Mouse (Mus musculus): ENCODE results near the gene Tuba3a. TPM values are rescaled to one million over a fixed set of nuclear protein-coding genes. Genes with fewer than 3 reads are reported as not detected.

Gene Tuba3a
- polyA plus RNA-seq, 1 experiment from 2014 or later: not detected

DNA sequence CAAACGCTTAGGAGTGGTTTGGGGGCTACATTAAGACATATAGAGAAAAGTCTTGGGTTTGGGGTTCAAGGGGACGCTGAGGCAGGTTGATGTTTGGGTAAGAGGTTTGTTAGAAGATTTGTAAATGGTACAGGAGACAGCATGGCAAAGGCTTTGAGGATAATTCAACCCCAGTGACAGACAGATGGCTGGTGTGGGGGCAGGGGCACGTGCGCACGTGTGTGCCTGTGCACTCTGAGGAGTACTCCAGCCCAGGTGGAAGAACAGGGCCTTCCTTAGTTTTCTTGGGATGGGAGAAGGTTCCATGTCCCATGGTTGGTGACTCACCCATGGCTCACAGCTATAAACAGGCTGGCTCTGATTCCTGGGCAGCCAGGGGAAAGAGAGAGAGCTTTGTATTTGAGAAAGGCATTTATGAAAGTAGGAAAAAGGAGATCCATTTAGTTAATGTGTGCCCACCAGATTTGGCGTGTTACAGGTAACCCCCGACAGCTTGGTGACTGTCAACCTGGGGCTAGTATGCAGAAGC, 30.3 kb downstream of the Tuba3a start:
- 86% methylated on average over 7 of the region's 7 CpGs for WGBS
- H3K4me3 ChIP-seq: no peak overlapping the region
- no peaks in the 10 kb centered on the region for H3K36me3 ChIP-seq (replicated peaks)
- H3K4me1 ChIP-seq: no peaks in the 10 kb centered on the region
- no peak overlapping the region for H3K9ac ChIP-seq
- no peak overlapping the region for H3K27ac ChIP-seq
- H3K9me3 ChIP-seq: no peaks in the 10 kb centered on the region
- H3K4me2 ChIP-seq: no peak overlapping the region
- no peak for ATAC-seq (replicated peaks)
- no peaks in the 10 kb centered on the region for H3K27me3 ChIP-seq (replicated peaks)

DNA sequence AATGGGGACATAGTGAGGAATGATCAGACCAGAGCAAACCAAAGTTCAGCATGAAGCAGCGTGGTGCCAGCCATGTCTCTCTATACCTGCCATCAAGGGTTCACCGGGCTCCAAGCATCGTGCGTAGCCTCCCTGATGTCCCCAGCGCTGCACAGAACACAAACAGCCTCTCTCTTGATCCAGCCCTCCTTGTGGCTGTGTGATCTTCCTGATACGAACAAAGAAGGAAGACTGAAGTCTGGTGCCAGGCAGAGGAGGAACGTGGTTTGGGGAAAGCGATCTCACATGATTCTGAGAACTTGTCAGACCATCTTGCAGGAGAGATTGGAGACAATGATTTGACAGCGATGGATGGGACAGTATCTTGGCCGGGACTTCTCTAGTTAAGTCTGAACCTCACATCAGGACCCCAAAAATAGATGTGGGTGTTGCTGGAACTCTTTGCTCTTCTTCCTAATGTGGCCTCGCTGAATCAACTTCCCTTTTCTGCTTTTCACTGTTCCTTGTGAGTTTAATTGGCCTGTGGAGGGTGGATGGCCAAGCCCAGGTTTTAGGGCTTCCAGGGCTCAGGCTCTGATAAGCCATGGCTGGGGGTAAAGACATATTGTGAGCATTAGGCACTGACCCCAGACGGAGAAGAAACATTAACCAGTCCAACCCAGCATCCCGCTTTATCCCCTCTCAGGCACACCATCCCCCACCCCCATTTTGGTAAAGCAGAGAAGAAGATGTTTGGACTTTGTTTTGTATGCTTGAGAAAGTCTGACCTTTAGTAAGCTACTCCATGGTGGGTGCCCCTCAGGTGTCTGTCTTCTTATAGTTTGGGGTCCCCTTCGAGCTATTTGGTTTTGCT, 31.8 kb downstream of the Tuba3a start:
- H3K27ac ChIP-seq: no peak overlapping the region
- no peaks in the 10 kb centered on the region for H3K4me1 ChIP-seq
- no peak overlapping the region for H3K4me2 ChIP-seq
- H3K9ac ChIP-seq: no peak overlapping the region
- ATAC-seq (replicated peaks): no peak
- no peaks in the 10 kb centered on the region for H3K36me3 ChIP-seq (replicated peaks)
- WGBS: 82% methylated on average over 14 of the region's 14 CpGs
- no peaks in the 10 kb centered on the region for H3K27me3 ChIP-seq (replicated peaks)
- no peak overlapping the region for H3K4me3 ChIP-seq
- no peaks in the 10 kb centered on the region for H3K9me3 ChIP-seq

DNA sequence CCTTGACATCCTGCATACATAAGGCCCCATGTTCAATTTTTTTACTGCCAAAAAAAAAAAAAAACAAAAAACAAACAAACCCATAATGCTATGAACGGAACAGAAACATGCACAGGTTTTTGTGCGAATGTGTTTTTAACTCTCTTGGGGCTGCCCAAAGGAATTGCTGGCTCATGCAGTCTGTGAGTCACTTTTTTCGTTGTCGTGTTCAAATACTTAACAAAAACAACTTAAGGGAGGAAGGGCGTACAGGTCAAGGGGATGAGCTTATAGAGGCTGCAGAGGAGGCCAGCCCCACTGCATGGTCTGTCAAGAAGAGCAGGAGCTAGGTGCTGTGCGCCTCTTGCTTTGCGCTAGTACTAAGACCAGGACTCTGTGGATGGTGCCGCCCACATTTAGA, 33.1 kb downstream of the Tuba3a start:
- H3K4me1 ChIP-seq: no peaks in the 10 kb centered on the region

DNA sequence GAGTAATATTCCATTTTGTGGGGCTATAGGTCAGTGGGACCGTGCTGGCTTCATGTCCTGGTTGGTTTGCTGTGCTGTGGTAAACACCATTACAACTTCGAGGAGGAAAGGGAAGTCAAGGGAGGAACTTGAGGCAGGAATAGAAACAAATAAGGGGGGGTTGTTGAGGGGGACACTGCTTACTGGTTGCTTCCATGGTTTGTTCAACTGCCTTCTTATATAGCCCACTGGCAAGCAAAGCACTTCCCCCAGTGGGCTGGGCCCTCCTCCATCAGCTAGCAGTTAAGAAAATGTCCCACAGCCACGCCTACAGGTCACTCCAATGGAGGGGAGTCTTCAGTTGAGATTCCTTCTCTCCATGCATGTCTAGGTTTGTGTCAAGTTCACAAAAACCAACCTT, 33.6 kb downstream of the Tuba3a start:
- no peaks in the 10 kb centered on the region for H3K4me1 ChIP-seq

More for the DNA sequence above, 33.1 kb downstream of the Tuba3a start:
- Histone ChIP-seq H3K27ac (no peak overlapping the region), H3K4me3 (no peak overlapping the region), H3K27me3 (replicated peaks) (no peaks in the 10 kb centered on the region), H3K36me3 (replicated peaks) (no peaks in the 10 kb centered on the region), H3K9me3 (no peaks in the 10 kb centered on the region), H3K4me2 (no peak overlapping the region), H3K9ac (no peak overlapping the region)
- ATAC-seq (replicated peaks): no peak
- 92% methylated on average over 8 of the region's 8 CpGs for WGBS

DNA sequence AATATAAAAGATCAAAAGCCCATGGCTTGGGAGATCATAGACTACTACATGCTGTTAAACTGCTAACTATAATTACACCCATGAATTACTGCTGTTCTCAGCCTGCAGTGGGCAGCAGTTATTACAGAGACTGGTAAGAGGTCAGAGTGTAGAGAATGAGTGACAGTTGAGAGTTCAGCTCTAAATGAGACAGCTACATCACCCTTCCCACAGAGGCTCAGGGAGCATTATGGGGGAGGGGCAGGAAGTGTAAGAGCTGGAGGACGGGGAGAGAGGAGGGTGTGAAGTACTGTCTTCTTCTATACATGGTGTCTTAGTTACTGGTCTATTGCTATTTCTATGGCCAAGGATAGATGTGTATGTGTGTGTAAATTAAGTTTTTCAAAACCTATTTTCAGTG, 41.3 kb downstream of the Tuba3a start:
- Histone ChIP-seq H3K9ac (no peak overlapping the region), H3K36me3 (replicated peaks) (no peaks in the 10 kb centered on the region), H3K27me3 (replicated peaks) (no peaks in the 10 kb centered on the region), H3K9me3 (no peaks in the 10 kb centered on the region), H3K27ac (no peak overlapping the region), H3K4me1 (no peaks in the 10 kb centered on the region), H3K4me3 (no peak overlapping the region), H3K4me2 (no peak overlapping the region)
- WGBS: 36% methylated on average over 1 of the region's 1 CpGs
- ATAC-seq (replicated peaks): no peak

More for the DNA sequence above, 33.6 kb downstream of the Tuba3a start:
- Histone ChIP-seq H3K27ac (no peak overlapping the region), H3K9ac (no peak overlapping the region), H3K4me2 (no peak overlapping the region), H3K36me3 (replicated peaks) (no peaks in the 10 kb centered on the region), H3K27me3 (replicated peaks) (no peaks in the 10 kb centered on the region), H3K4me3 (no peak overlapping the region), H3K9me3 (no peaks in the 10 kb centered on the region)
- 80% methylated on average over 3 of the region's 3 CpGs for WGBS
- no peak for ATAC-seq (replicated peaks)

DNA sequence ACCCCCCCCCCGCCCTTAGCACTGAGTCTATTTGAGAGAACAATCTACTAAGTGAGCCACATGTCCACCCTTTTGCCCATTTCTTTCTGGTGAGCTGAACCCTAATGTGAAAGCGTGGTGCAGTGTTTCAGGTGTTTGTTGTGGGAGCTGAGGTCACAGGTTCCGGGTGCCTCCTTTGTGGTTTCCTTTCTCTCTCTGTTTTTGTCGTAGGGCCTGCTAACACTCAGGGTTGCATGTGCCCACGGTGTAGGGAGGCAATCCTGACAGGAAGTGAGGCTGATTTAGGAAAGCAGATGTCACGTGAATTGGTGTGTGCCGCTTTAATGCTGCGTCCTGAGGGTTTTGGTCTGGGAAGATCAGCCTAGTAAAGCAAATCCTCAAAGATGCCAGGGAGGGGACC, 44.3 kb downstream of the Tuba3a start:
- no peaks in the 10 kb centered on the region for H3K9me3 ChIP-seq
- ATAC-seq (replicated peaks): no peak
- no peaks in the 10 kb centered on the region for H3K27me3 ChIP-seq (replicated peaks)
- no peak overlapping the region for H3K27ac ChIP-seq
- no peaks in the 10 kb centered on the region for H3K4me1 ChIP-seq
- no peak overlapping the region for H3K4me2 ChIP-seq
- WGBS: 87% methylated on average over 8 of the region's 8 CpGs
- no peaks in the 10 kb centered on the region for H3K36me3 ChIP-seq (replicated peaks)
- H3K9ac ChIP-seq: no peak overlapping the region
- H3K4me3 ChIP-seq: no peak overlapping the region

DNA sequence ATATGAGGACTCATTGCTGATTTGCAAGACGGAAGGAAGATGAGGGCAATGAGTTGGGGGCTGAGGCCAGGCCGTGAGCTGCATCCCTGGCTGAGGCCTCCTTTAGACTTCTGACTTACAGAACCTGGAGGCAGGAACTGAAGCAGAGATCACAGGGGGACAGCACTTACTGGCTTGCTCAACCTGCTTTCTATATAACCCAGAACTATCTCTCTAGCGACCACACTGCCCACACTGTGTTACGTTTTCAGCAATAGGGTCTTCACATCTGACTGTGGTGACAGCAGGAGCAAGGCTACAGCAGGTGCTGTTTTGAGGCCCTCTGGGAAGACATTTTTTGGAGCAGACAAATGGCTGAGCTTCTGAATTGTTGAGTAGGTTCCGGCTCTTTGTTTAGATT, 45.2 kb downstream of the Tuba3a start:
- Histone ChIP-seq H3K27ac (no peak overlapping the region), H3K4me3 (no peak overlapping the region), H3K27me3 (replicated peaks) (no peaks in the 10 kb centered on the region), H3K9ac (no peak overlapping the region), H3K4me2 (no peak overlapping the region), H3K9me3 (no peaks in the 10 kb centered on the region), H3K4me1 (no peaks in the 10 kb centered on the region), H3K36me3 (replicated peaks) (no peaks in the 10 kb centered on the region)
- ATAC-seq (replicated peaks): no peak
- 86% methylated on average over 5 of the region's 5 CpGs for WGBS

DNA sequence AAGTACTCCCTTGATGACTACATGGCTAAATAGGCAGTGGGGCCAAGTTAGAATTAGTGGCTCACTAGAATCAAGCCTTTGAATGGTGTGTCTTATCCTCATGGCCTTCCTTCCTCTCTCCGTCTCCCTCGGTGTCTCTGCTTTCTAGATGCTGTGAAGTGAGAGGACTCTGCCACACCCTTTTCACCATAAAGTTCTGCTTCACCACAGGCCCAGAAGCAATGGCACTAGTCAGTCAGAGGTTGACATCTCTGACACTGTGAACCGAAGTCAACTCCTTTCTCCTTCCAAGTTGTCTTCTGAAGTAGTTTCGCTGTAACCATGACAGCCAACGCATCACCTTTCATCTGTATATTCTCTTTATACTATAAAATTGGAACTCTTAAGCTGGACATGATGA, 46.3 kb downstream of the Tuba3a start:
- ATAC-seq (replicated peaks): no peak
- H3K9ac ChIP-seq: no peak overlapping the region
- no peaks in the 10 kb centered on the region for H3K9me3 ChIP-seq
- H3K4me3 ChIP-seq: no peak overlapping the region
- H3K27me3 ChIP-seq (replicated peaks): no peaks in the 10 kb centered on the region
- no peak overlapping the region for H3K27ac ChIP-seq
- no peaks in the 10 kb centered on the region for H3K36me3 ChIP-seq (replicated peaks)
- H3K4me1 ChIP-seq: no peaks in the 10 kb centered on the region
- 89% methylated on average over 5 of the region's 5 CpGs for WGBS
- H3K4me2 ChIP-seq: no peak overlapping the region

DNA sequence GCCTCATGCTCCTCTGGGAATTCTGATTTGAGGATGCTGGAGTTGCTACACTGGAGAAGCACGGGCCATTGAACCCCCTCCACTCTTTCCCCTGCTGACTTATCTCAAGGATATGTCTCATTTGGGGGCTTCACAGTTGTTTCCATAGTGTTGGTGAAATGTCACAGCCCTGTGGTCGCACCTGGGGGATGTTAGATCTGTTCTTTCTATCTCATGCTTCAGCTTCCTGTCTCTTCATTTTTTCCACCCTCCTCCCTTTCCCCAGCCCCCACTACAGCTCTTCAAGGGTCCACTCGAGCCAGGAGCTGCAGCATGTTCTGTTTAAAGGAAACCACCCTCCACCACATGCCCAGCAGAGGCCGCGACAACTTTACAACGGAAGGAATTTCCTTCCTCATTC, 47.4 kb downstream of the Tuba3a start:
- H3K9ac ChIP-seq: no peak overlapping the region
- H3K9me3 ChIP-seq: no peaks in the 10 kb centered on the region
- H3K27me3 ChIP-seq (replicated peaks): no peaks in the 10 kb centered on the region
- no peaks in the 10 kb centered on the region for H3K4me1 ChIP-seq
- 77% methylated on average over 6 of the region's 6 CpGs for WGBS
- H3K4me2 ChIP-seq: no peak overlapping the region
- no peak overlapping the region for H3K27ac ChIP-seq
- no peaks in the 10 kb centered on the region for H3K36me3 ChIP-seq (replicated peaks)
- H3K4me3 ChIP-seq: no peak overlapping the region
- no peak for ATAC-seq (replicated peaks)

DNA sequence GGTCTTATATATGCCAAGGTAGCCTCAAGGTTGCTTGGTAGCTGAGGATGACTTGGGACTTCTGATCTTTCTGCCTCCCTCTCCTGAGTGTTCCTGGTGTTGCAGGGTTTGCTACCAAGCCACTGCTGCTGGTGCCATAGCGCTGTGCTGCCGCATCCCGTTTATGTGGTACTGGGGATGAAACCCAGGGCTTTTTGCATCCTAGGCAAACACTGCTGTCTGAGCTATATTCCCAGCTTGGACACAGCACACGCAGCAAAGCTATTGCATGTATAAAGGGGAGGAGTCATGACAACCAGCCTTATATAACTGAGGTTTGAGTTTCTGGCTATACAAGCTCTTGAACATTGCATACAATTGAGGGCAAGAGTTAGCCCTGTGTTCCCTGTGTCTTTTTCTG, 48.4 kb downstream of the Tuba3a start:
- Histone ChIP-seq H3K36me3 (replicated peaks) (no peaks in the 10 kb centered on the region), H3K4me1 (no peaks in the 10 kb centered on the region), H3K9me3 (no peaks in the 10 kb centered on the region), H3K4me3 (no peak overlapping the region), H3K4me2 (no peak overlapping the region), H3K9ac (no peak overlapping the region), H3K27ac (no peak overlapping the region), H3K27me3 (replicated peaks) (no peaks in the 10 kb centered on the region)
- no peak for ATAC-seq (replicated peaks)
- 89% methylated on average over 4 of the region's 4 CpGs for WGBS

DNA sequence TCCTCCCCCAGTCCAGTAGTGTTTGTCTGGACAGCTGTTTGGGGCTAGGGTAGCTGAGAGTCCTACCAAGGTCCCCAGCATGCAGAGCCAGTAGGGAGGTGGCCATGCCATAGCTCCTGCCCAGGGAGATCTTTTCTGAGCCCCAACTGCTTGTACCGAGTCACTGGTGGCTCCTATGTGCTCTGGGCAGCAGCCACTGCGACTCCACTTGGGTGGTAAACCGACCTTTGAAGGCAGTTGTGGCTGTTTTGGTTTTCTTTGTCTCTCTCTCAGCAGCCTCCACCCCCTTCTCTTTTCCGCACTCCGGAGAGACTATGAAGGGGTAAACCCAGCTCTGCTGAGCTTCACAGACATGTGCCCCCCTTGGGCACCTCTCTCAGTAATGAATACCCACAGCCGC, 49.1 kb downstream of the Tuba3a start, which contains the start of gene Cd27:
Gene Cd27, minus strand, starts transcription at position 229 of the 400 bp plus-strand sequence.
- Histone ChIP-seq H3K9me3 (no peaks in the 10 kb centered on the region), H3K27me3 (replicated peaks) (no peaks in the 10 kb centered on the region), H3K4me1 (peaks cover 3% of the 10 kb centered on the region; the same call in 1 of the 2 replicates), H3K4me2 (no peak within 1 kb of the TSS), H3K27ac (no peak within 1 kb of the TSS), H3K4me3 (no peak within 1 kb of the TSS), H3K9ac (no peak within 1 kb of the TSS), H3K36me3 (replicated peaks) (no peaks in the 10 kb centered on the region)
- ATAC-seq (replicated peaks): no peak
- 30% methylated on average over 6 of the region's 6 CpGs for WGBS

DNA sequence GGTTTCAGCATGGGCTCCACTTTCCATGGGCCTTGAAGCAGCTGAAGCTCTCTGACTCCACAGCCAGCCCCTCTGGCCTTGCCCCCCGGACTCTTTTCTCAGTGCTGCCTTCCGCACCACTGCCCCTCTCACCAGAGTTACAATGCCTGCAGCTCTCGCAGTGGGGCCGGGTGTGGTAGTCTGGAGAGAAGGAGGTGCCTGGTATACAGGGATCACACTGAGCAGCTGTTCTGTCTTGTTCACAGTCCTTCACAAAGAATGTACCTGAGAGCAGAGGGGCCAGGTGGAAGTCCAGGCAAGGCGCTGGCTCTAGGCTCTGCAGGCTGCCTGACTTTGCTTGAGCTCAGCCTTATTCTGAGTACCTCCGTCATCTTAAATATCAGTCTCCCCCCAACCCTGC, 49.5 kb downstream of the Tuba3a start:
- WGBS: 56% methylated on average over 6 of the region's 6 CpGs
- H3K9me3 ChIP-seq: no peaks in the 10 kb centered on the region
- H3K9ac ChIP-seq: no peak overlapping the region
- no peaks in the 10 kb centered on the region for H3K36me3 ChIP-seq (replicated peaks)
- no peak overlapping the region for H3K27ac ChIP-seq
- no peak overlapping the region for H3K4me3 ChIP-seq
- ATAC-seq (replicated peaks): no peak
- peaks cover 8% of the 10 kb centered on the region for H3K4me1 ChIP-seq
- no peak overlapping the region for H3K4me2 ChIP-seq
- no peaks in the 10 kb centered on the region for H3K27me3 ChIP-seq (replicated peaks)

DNA sequence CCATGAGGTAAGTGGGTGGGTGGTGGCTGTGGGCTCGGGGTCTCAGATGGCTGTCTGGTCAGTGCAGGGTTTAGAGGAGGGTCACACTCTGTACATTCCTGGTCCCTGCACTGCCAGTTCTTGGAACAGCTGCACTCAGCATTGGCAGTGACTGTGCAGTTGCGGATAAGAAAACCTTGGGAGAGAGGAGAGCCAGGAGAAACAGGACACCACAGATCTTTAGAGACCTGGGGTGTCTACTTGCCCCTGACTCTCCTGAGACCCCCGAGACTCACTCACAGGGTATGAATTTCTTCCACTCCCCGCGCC, 51.4 kb downstream of the Tuba3a start:
- no peak for ATAC-seq (replicated peaks)
- H3K27ac ChIP-seq: no peak overlapping the region
- WGBS: 75% methylated on average over 5 of the region's 5 CpGs

More for the DNA sequence above, 51.4 kb downstream of the Tuba3a start:
- Histone ChIP-seq H3K27me3 (replicated peaks) (no peaks in the 10 kb centered on the region), H3K9ac (no peak overlapping the region), H3K4me1 (peaks cover 18% of the 10 kb centered on the region), H3K36me3 (replicated peaks) (no peaks in the 10 kb centered on the region), H3K9me3 (no peaks in the 10 kb centered on the region), H3K4me3 (no peak overlapping the region), H3K4me2 (no peak overlapping the region)

Measured in midbrain, embryonic 15.5 days (tissue).